Mouse (Mus musculus) liver, postnatal 0 days (tissue): ENCODE measurements at regions not wholly inside any gene's neighbourhood (a gene's known extent, or its start where the extent isn't known, plus 50 kb on each side); places are given as distances from the start of the nearest gene placed in this dataset.
A peak's percentile ranks its signal among the peaks of the same experiment; 100 is the strongest.

Experiments used
- ATAC-seq: fragments of 200-750 bp; cut with Nextera tagmentation; 2 replicates; pipeline ENCODE4 v1.8.0; 2017; ENCODE audit warnings: mild to moderate bottlenecking, moderate library complexity
- DNase-seq: peaks from one replicate; pipeline ENCODE4 v3.0.0-alpha.2; 2016
- H3K27ac ChIP-seq: fragments of 300-500 bp; sonication (generic); 2 replicates; pipeline ENCODE4 v1.5.1; 2014; ENCODE audit warnings: antibody characterized with exemption, moderate library complexity, mild to moderate bottlenecking, low read depth
- H3K27me3 ChIP-seq: fragments of 300-500 bp; sonication (generic); 2 replicates; pipeline ENCODE4 v1.6.1; 2014; ENCODE audit warnings: low read length, control low read depth, mixed read lengths; ENCODE audit not compliant: insufficient read depth
- H3K36me3 ChIP-seq: fragments of 300-500 bp; sonication (generic); replicated peaks from 2 replicates; pipeline ENCODE4 v1.6.1; 2014; ENCODE audit warnings: mild to moderate bottlenecking, control low read depth, low read length, moderate library complexity, mixed read lengths; ENCODE audit not compliant: insufficient read depth
- H3K4me1 ChIP-seq: fragments of 300-500 bp; sonication (generic); 2 replicates; pipeline ENCODE4 v1.6.1; 2014; ENCODE audit warnings: antibody characterized with exemption, mild to moderate bottlenecking, control low read depth; ENCODE audit not compliant: insufficient read depth
- H3K4me2 ChIP-seq: fragments of 300-500 bp; sonication (generic); 2 replicates; pipeline ENCODE4 v1.6.1; 2014; ENCODE audit warnings: low read depth, mild to moderate bottlenecking, low read length, moderate library complexity, mixed read lengths
- H3K4me3 ChIP-seq: fragments of 300-500 bp; sonication (generic); 2 replicates; pipeline ENCODE4 v1.5.1; 2014; ENCODE audit warnings: low read depth, low read length
- H3K9ac ChIP-seq: fragments of 300-500 bp; sonication (generic); replicated peaks from 2 replicates; pipeline ENCODE4 v1.6.1; 2014; ENCODE audit warnings: mild to moderate bottlenecking, moderate library complexity
- H3K9me3 ChIP-seq: fragments of 300-500 bp; sonication (generic); 2 replicates; pipeline ENCODE4 v1.6.1; 2016; ENCODE audit warnings: mild to moderate bottlenecking, control low read depth, low read length, mixed read lengths
- CTCF ChIP-seq: sonication (generic); IDR thresholded peaks from 2 replicates; pipeline ENCODE4 v1.5.1; 2016; ENCODE audit warnings: antibody characterized with exemption, low read depth
- EP300 ChIP-seq: IDR thresholded peaks from 2 replicates; pipeline ENCODE4 v1.6.1; 2016; ENCODE audit warnings: antibody characterized with exemption, low read depth, mild to moderate bottlenecking
- WGBS: fragments of 180-500 bp; shearing (Covaris S2); extraction: QIAGEN DNeasy Blood & Tissue Kit; methylation state at CpG from one replicate; pipeline ENCODE4 v1.1.7; 2014; ENCODE audit not compliant: insufficient replicate concordance; 5-methylcytosine and 5-hydroxymethylcytosine counted together

- DNase-seq (no peak), ATAC-seq (no peak)
Observed at GRCm38 (mm10) chr5:74829003-74829402, 126.3 kb upstream of the Lnx1 start.

GRCm38 (mm10) chr5:74827944-74828343, 125.2 kb upstream of the Lnx1 start:
- Histone ChIP-seq H3K4me3 (no peak overlapping the region), H3K4me2 (no peak overlapping the region), H3K27ac (no peak overlapping the region), H3K27me3 (no peaks in the 10 kb centered on the region), H3K9me3 (no peaks in the 10 kb centered on the region), H3K4me1 (no peaks in the 10 kb centered on the region), H3K36me3 (no peaks in the 10 kb centered on the region), H3K9ac (no peak overlapping the region)
- ATAC-seq (no peak), DNase-seq (no peak)
- TF ChIP-seq CTCF = no peak
- TF ChIP-seq EP300 = no peak
- 70% methylated on average over 4 of the region's 4 CpGs for WGBS

More at GRCm38 (mm10) chr5:74829003-74829402, 126.3 kb upstream of the Lnx1 start:
- H3K27ac ChIP-seq = no peak overlapping the region
- no peak overlapping the region for H3K9ac ChIP-seq
- no peaks in the 10 kb centered on the region for H3K27me3 ChIP-seq
- TF ChIP-seq EP300 (no peak), CTCF (no peak)
- H3K4me1 ChIP-seq = no peaks in the 10 kb centered on the region
- no peaks in the 10 kb centered on the region for H3K9me3 ChIP-seq
- H3K36me3 ChIP-seq = no peaks in the 10 kb centered on the region
- 77% methylated on average over 9 of the region's 9 CpGs for WGBS
- H3K4me3 ChIP-seq = no peak overlapping the region
- no peak overlapping the region for H3K4me2 ChIP-seq

- H3K4me1 ChIP-seq = no peaks in the 10 kb centered on the region
- H3K36me3 ChIP-seq = no peaks in the 10 kb centered on the region
- DNase-seq (no peak), ATAC-seq (no peak)
- H3K27me3 ChIP-seq = no peaks in the 10 kb centered on the region
- no peak overlapping the region for H3K9ac ChIP-seq
- WGBS = 70% methylated on average over 5 of the region's 5 CpGs
- H3K9me3 ChIP-seq = no peaks in the 10 kb centered on the region
- H3K27ac ChIP-seq = no peak overlapping the region
- TF ChIP-seq EP300 (no peak), CTCF (no peak)
- H3K4me3 ChIP-seq = no peak overlapping the region
- H3K4me2 ChIP-seq = no peak overlapping the region
Observed at GRCm38 (mm10) chr5:74825517-74826254, 123.0 kb upstream of the Lnx1 start.

GRCm38 (mm10) chr5:74823719-74824118, 121.0 kb upstream of the Lnx1 start:
- no peaks in the 10 kb centered on the region for H3K36me3 ChIP-seq
- H3K27me3 ChIP-seq = no peaks in the 10 kb centered on the region
- no peak overlapping the region for H3K27ac ChIP-seq
- no peak overlapping the region for H3K4me2 ChIP-seq
- H3K4me3 ChIP-seq = no peak overlapping the region
- ATAC-seq (no peak), DNase-seq (no peak)
- H3K9me3 ChIP-seq = no peaks in the 10 kb centered on the region
- no peak for TF ChIP-seq EP300
- no peak for TF ChIP-seq CTCF
- H3K4me1 ChIP-seq = no peaks in the 10 kb centered on the region
- no peak overlapping the region for H3K9ac ChIP-seq
- 72% methylated on average over 7 of the region's 7 CpGs for WGBS

GRCm38 (mm10) chr5:74821969-74822368, 119.3 kb upstream of the Lnx1 start:
- ATAC-seq (no peak), DNase-seq (no peak)
- no peak overlapping the region for H3K4me2 ChIP-seq
- no peak overlapping the region for H3K27ac ChIP-seq
- H3K4me3 ChIP-seq = no peak overlapping the region
- no peaks in the 10 kb centered on the region for H3K9me3 ChIP-seq
- H3K36me3 ChIP-seq = no peaks in the 10 kb centered on the region
- no peak overlapping the region for H3K9ac ChIP-seq
- H3K27me3 ChIP-seq = no peaks in the 10 kb centered on the region
- 73% methylated on average over 4 of the region's 4 CpGs for WGBS
- TF ChIP-seq EP300 = no peak
- no peak for TF ChIP-seq CTCF
- H3K4me1 ChIP-seq = no peaks in the 10 kb centered on the region

GRCm38 (mm10) chr5:74816523-74816922, 113.8 kb upstream of the Lnx1 start:
- DNase-seq = no peak
- Histone ChIP-seq H3K36me3 (no peaks in the 10 kb centered on the region), H3K27me3 (no peaks in the 10 kb centered on the region), H3K9ac (no peak overlapping the region), H3K4me3 (no peak overlapping the region), H3K27ac (no peak overlapping the region), H3K4me2 (no peak overlapping the region), H3K9me3 (no peaks in the 10 kb centered on the region), H3K4me1 (no peaks in the 10 kb centered on the region)
- ATAC-seq = no peak
- 64% methylated on average over 5 of the region's 5 CpGs for WGBS
- no peak for TF ChIP-seq CTCF
- no peak for TF ChIP-seq EP300

- Histone ChIP-seq H3K27me3 (0 out of 2 replicates have a peak, but pooled peaks cover 2% of the 10 kb centered on the region), H3K27ac (no peak overlapping the region), H3K4me3 (no peak overlapping the region), H3K36me3 (no peaks in the 10 kb centered on the region), H3K9me3 (no peaks in the 10 kb centered on the region), H3K9ac (no peak overlapping the region), H3K4me1 (no peaks in the 10 kb centered on the region), H3K4me2 (no peak overlapping the region)
- DNase-seq (no peak), ATAC-seq (peak; percentile 57)
- no peak for TF ChIP-seq EP300
- TF ChIP-seq CTCF = no peak
- WGBS = 35% methylated on average over 3 of the region's 3 CpGs
Observed at GRCm38 (mm10) chr5:74813396-74813795, 110.7 kb upstream of the Lnx1 start.
